Mouse (Mus musculus): ENCODE results near the gene Adamts14.

Gene Adamts14

GRCm38 (mm10) chr10:61275669-61276110 is 2.5 kb upstream of the Adamts14 start:
- peak; percentile 42 for DNase-seq (ENCODE audit: low spot score)

- peak; percentile 6 for DNase-seq (ENCODE audit: low spot score)
Measured at GRCm38 (mm10) chr10:61274532-61274931, 1.3 kb upstream of the Adamts14 start.

- DNase-seq (ENCODE audit: low spot score): no peak
Measured at GRCm38 (mm10) chr10:61273844-61274215, 592 bp upstream of the Adamts14 start.

- no peak for DNase-seq (ENCODE audit: low spot score)
Measured at GRCm38 (mm10) chr10:61272631-61273030, 607 bp downstream of the Adamts14 start.

GRCm38 (mm10) chr10:61272089-61272626 is 1.1 kb downstream of the Adamts14 start:
- no peak for DNase-seq (ENCODE audit: low spot score)

GRCm38 (mm10) chr10:61267378-61267777 is 5.9 kb downstream of the Adamts14 start:
- DNase-seq (ENCODE audit: low spot score): no peak

- no peak for DNase-seq (ENCODE audit: low spot score)
Measured at GRCm38 (mm10) chr10:61263606-61264005, 9.6 kb downstream of the Adamts14 start.

GRCm38 (mm10) chr10:61261229-61262156 is 11.7 kb downstream of the Adamts14 start:
- no peak for DNase-seq (ENCODE audit: low spot score)

GRCm38 (mm10) chr10:61258131-61258530 is 15.1 kb downstream of the Adamts14 start:
- DNase-seq (ENCODE audit: low spot score): no peak

GRCm38 (mm10) chr10:61256665-61257064 is 16.6 kb downstream of the Adamts14 start:
- DNase-seq (ENCODE audit: low spot score): no peak

GRCm38 (mm10) chr10:61255190-61255589 is 18.0 kb downstream of the Adamts14 start:
- DNase-seq (ENCODE audit: low spot score): no peak

GRCm38 (mm10) chr10:61254761-61255160 is 18.5 kb downstream of the Adamts14 start:
- DNase-seq (ENCODE audit: low spot score): no peak

GRCm38 (mm10) chr10:61249951-61250350 is 23.3 kb downstream of the Adamts14 start:
- DNase-seq (ENCODE audit: low spot score): no peak

GRCm38 (mm10) chr10:61248596-61249114 is 24.6 kb downstream of the Adamts14 start:
- no peak for DNase-seq (ENCODE audit: low spot score)

GRCm38 (mm10) chr10:61246288-61246687 is 26.9 kb downstream of the Adamts14 start:
- no peak for DNase-seq (ENCODE audit: low spot score)

GRCm38 (mm10) chr10:61241961-61242421 is 31.2 kb downstream of the Adamts14 start:
- DNase-seq (ENCODE audit: low spot score): no peak

- DNase-seq (ENCODE audit: low spot score): no peak
Measured at GRCm38 (mm10) chr10:61240108-61240920, 32.9 kb downstream of the Adamts14 start.

- DNase-seq (ENCODE audit: low spot score): no peak
Measured at GRCm38 (mm10) chr10:61237391-61237785, 35.9 kb downstream of the Adamts14 start.

GRCm38 (mm10) chr10:61236683-61237390 is 36.4 kb downstream of the Adamts14 start:
- DNase-seq (ENCODE audit: low spot score): no peak

GRCm38 (mm10) chr10:61235677-61236267 is 37.5 kb downstream of the Adamts14 start:
- DNase-seq (ENCODE audit: low spot score): no peak

- no peak for DNase-seq (ENCODE audit: low spot score)
Measured at GRCm38 (mm10) chr10:61234319-61234718, 38.9 kb downstream of the Adamts14 start.
